Mouse (Mus musculus): Measurements from ENCODE around the gene Dclk2.

Gene Dclk2

GRCm38 (mm10) chr3:86920343-86921083, at the start of gene Dclk2:
Gene Dclk2, minus strand, starts transcription at chr3:86920852.
- peak; percentile 43 for DNase-seq (ENCODE audit: low spot score)

- no peak for DNase-seq (ENCODE audit: low spot score)
Measured at GRCm38 (mm10) chr3:86962665-86963435, 42.2 kb upstream of the Dclk2 start.

GRCm38 (mm10) chr3:86961395-86961669, 40.7 kb upstream of the Dclk2 start:
- DNase-seq (ENCODE audit: low spot score) = no peak

GRCm38 (mm10) chr3:86960656-86961394, 40.2 kb upstream of the Dclk2 start:
- DNase-seq (ENCODE audit: low spot score) = no peak

- no peak for DNase-seq (ENCODE audit: low spot score)
Measured at GRCm38 (mm10) chr3:86959088-86959487, 38.4 kb upstream of the Dclk2 start.

GRCm38 (mm10) chr3:86955376-86955775, 34.7 kb upstream of the Dclk2 start:
- no peak for DNase-seq (ENCODE audit: low spot score)

- no peak for DNase-seq (ENCODE audit: low spot score)
Measured at GRCm38 (mm10) chr3:86954521-86954920, 33.9 kb upstream of the Dclk2 start.

- DNase-seq (ENCODE audit: low spot score) = no peak
Measured at GRCm38 (mm10) chr3:86953819-86954218, 33.2 kb upstream of the Dclk2 start.

GRCm38 (mm10) chr3:86950652-86951051, 30.0 kb upstream of the Dclk2 start:
- DNase-seq (ENCODE audit: low spot score) = no peak

- DNase-seq (ENCODE audit: low spot score) = no peak
Measured at GRCm38 (mm10) chr3:86936254-86936836, 15.7 kb upstream of the Dclk2 start.

- no peak for DNase-seq (ENCODE audit: low spot score)
Measured at GRCm38 (mm10) chr3:86933446-86933845, 12.8 kb upstream of the Dclk2 start.

- DNase-seq (ENCODE audit: low spot score) = no peak
Measured at GRCm38 (mm10) chr3:86923686-86924085, 3.0 kb upstream of the Dclk2 start.

GRCm38 (mm10) chr3:86921181-86921975, 726 bp upstream of the Dclk2 start:
- DNase-seq (ENCODE audit: low spot score) = no peak

- no peak for DNase-seq (ENCODE audit: low spot score)
Measured at GRCm38 (mm10) chr3:86919641-86920342, 860 bp downstream of the Dclk2 start.

- no peak for DNase-seq (ENCODE audit: low spot score)
Measured at GRCm38 (mm10) chr3:86917048-86917447, 3.6 kb downstream of the Dclk2 start.

GRCm38 (mm10) chr3:86916626-86917025, 4.0 kb downstream of the Dclk2 start:
- no peak for DNase-seq (ENCODE audit: low spot score)

GRCm38 (mm10) chr3:86915291-86915690, 5.4 kb downstream of the Dclk2 start:
- no peak for DNase-seq (ENCODE audit: low spot score)

GRCm38 (mm10) chr3:86914316-86914715, 6.3 kb downstream of the Dclk2 start:
- no peak for DNase-seq (ENCODE audit: low spot score)

- no peak for DNase-seq (ENCODE audit: low spot score)
Measured at GRCm38 (mm10) chr3:86898366-86898765, 22.3 kb downstream of the Dclk2 start.

- no peak for DNase-seq (ENCODE audit: low spot score)
Measured at GRCm38 (mm10) chr3:86897551-86897950, 23.1 kb downstream of the Dclk2 start.

GRCm38 (mm10) chr3:86897066-86897465, 23.6 kb downstream of the Dclk2 start:
- DNase-seq (ENCODE audit: low spot score) = no peak
